Mouse (Mus musculus): ENCODE results near the gene Mylk. TPM values are rescaled to one million over a fixed set of nuclear protein-coding genes. Genes with fewer than 3 reads are reported as not detected.

Gene Mylk
- polyA plus RNA-seq, 1 experiment from 2014 or later, result 4.4 TPM

GRCm38 (mm10) chr16:34899997-34900396, 155.0 kb downstream of the Mylk start:
- Histone ChIP-seq H3K27ac (ENCODE audit: low read depth, low read length) (no peak overlapping the region), H3K27me3 (replicated peaks; ENCODE audit: control insufficient read depth, insufficient read depth, low read length) (no peaks in the 10 kb centered on the region), H3K4me3 (ENCODE audit: low read depth, low read length) (no peak overlapping the region), H3K4me1 (replicated peaks; ENCODE audit: control insufficient read depth, insufficient read depth, low read length) (no peaks in the 10 kb centered on the region; the same call in 1 of the 2 replicates), H3K9ac (ENCODE audit: low read depth, low read length) (no peak overlapping the region), H3K4me2 (no peak overlapping the region), H3K9me3 (ENCODE audit: control insufficient read depth, low read length) (no peaks in the 10 kb centered on the region), H3K36me3 (ENCODE audit: control insufficient read depth, insufficient read depth, low read length) (no peaks in the 10 kb centered on the region)
- ATAC-seq (replicated peaks; ENCODE audit: low FRiP score), result no peak
- WGBS, result 47% methylated on average over 5 of the region's 5 CpGs
- DNase-seq (ENCODE audit: low spot score), result no peak

- Histone ChIP-seq H3K27me3 (replicated peaks; ENCODE audit: control insufficient read depth, insufficient read depth, low read length) (no peaks in the 10 kb centered on the region), H3K9me3 (ENCODE audit: control insufficient read depth, low read length) (no peaks in the 10 kb centered on the region), H3K9ac (ENCODE audit: low read depth, low read length) (0 out of 2 replicates have a peak overlapping the region, but pooled peaks have one; percentile 9), H3K27ac (ENCODE audit: low read depth, low read length) (no peak overlapping the region), H3K4me3 (ENCODE audit: low read depth, low read length) (no peak overlapping the region), H3K4me1 (replicated peaks; ENCODE audit: control insufficient read depth, insufficient read depth, low read length) (no peaks in the 10 kb centered on the region; the same call in 1 of the 2 replicates), H3K36me3 (ENCODE audit: control insufficient read depth, insufficient read depth, low read length) (no peaks in the 10 kb centered on the region), H3K4me2 (no peak overlapping the region)
- ATAC-seq (replicated peaks; ENCODE audit: low FRiP score), result no peak
- no peak for DNase-seq (ENCODE audit: low spot score)
- WGBS, result 71% methylated on average over 5 of the region's 5 CpGs
These were observed 155.5 kb downstream of the Mylk start for GRCm38 (mm10) chr16:34900471-34900870.

DNA sequence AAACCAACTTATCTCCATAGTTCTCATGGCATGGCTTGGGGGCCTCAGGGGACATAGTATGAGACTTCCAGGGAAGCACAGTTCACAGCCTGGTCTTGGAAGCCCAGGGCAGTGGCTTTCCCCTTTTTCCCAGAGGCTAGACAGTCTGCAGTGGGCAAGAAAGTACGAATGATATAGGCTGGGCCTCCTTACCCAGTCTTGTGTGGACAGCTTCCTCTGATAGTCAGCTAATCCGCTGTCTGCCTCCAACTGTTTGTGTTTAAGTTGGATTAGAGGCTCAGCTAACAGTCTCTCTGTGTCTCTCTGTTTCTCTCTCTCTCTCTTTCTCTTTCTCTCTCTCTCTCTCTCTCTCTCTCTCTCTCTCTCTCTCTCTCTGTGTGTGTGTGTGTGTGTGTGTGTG, 156.0 kb downstream of the Mylk start:
- Histone ChIP-seq H3K4me3 (ENCODE audit: low read depth, low read length) (no peak overlapping the region), H3K9me3 (ENCODE audit: control insufficient read depth, low read length) (no peaks in the 10 kb centered on the region), H3K9ac (ENCODE audit: low read depth, low read length) (0 out of 2 replicates have a peak overlapping the region, but pooled peaks have one; percentile 9), H3K36me3 (ENCODE audit: control insufficient read depth, insufficient read depth, low read length) (no peaks in the 10 kb centered on the region), H3K27me3 (replicated peaks; ENCODE audit: control insufficient read depth, insufficient read depth, low read length) (no peaks in the 10 kb centered on the region), H3K4me2 (no peak overlapping the region), H3K4me1 (replicated peaks; ENCODE audit: control insufficient read depth, insufficient read depth, low read length) (no peaks in the 10 kb centered on the region; the same call in 1 of the 2 replicates), H3K27ac (ENCODE audit: low read depth, low read length) (no peak overlapping the region)
- ATAC-seq (replicated peaks; ENCODE audit: low FRiP score), result no peak
- WGBS, result 46% methylated on average over 2 of the region's 2 CpGs
- no peak for DNase-seq (ENCODE audit: low spot score)

DNA sequence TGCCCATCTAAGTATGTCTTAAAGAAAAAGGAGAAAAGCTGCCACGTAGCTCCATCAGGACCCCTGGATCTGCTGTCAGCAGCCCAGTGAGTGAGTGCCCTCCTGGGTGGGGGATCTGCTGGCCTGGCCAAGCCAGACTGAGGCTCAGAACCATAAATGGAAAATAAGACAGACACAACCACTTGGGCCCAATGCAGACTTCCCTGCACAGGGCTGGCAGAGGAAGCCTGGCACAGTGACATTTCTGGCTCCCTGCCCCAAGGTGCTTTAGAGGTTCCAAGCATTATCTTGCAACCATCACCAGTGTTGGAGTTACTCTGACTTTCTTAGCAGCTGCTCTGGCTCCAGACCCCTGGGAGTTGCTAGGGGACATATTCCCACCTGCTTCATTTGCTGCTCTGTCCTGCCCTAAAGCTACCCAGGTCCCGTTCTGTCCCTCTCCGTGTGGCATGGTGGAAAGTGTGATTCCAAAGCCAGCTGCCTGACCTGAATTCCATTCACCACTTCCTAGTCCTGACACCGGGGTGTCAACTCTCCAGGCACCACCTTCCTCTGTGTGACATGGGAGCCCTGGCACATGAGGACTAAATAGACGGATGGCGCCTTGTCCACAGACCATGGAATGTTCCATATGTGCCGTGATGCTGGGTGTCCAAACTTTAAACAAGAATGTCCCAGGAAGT, 156.7 kb downstream of the Mylk start:
- no peak overlapping the region for H3K9ac ChIP-seq (ENCODE audit: low read depth, low read length)
- no peak overlapping the region for H3K4me3 ChIP-seq (ENCODE audit: low read depth, low read length)
- 77% methylated on average over 7 of the region's 7 CpGs for WGBS
- H3K9me3 ChIP-seq (ENCODE audit: control insufficient read depth, low read length), result no peaks in the 10 kb centered on the region
- H3K27me3 ChIP-seq (replicated peaks; ENCODE audit: control insufficient read depth, insufficient read depth, low read length), result no peaks in the 10 kb centered on the region
- H3K4me1 ChIP-seq (replicated peaks; ENCODE audit: control insufficient read depth, insufficient read depth, low read length), result no peaks in the 10 kb centered on the region; the same call in 1 of the 2 replicates
- DNase-seq (ENCODE audit: low spot score), result no peak
- no peak overlapping the region for H3K4me2 ChIP-seq
- H3K36me3 ChIP-seq (ENCODE audit: control insufficient read depth, insufficient read depth, low read length), result no peaks in the 10 kb centered on the region
- no peak overlapping the region for H3K27ac ChIP-seq (ENCODE audit: low read depth, low read length)
- no peak for ATAC-seq (replicated peaks; ENCODE audit: low FRiP score)

DNA sequence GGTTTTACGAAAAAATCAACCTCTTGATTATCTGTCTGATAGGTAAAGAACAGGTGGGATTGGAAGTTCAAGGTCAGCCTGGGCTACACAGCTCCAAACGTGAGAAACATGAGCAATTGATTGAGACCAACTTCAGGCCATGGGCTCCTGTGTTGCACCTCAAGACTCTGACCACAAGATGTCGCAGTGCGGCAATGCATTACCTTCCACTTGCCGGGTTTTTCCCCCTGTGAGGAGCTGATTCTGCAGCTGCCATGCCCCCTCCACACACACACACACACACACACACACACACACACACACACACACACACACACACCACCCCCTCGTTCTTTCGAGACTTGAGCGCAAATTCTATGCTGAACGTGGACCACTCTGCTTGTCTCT, 157.3 kb downstream of the Mylk start:
- no peak for DNase-seq (ENCODE audit: low spot score)
- ATAC-seq (replicated peaks; ENCODE audit: low FRiP score), result no peak
- H3K27me3 ChIP-seq (replicated peaks; ENCODE audit: control insufficient read depth, insufficient read depth, low read length), result no peaks in the 10 kb centered on the region
- H3K4me2 ChIP-seq, result no peak overlapping the region
- 18% methylated on average over 9 of the region's 9 CpGs for WGBS
- no peak overlapping the region for H3K4me3 ChIP-seq (ENCODE audit: low read depth, low read length)
- no peaks in the 10 kb centered on the region; the same call in 1 of the 2 replicates for H3K4me1 ChIP-seq (replicated peaks; ENCODE audit: control insufficient read depth, insufficient read depth, low read length)
- no peak overlapping the region for H3K27ac ChIP-seq (ENCODE audit: low read depth, low read length)
- H3K9me3 ChIP-seq (ENCODE audit: control insufficient read depth, low read length), result no peaks in the 10 kb centered on the region
- no peak overlapping the region for H3K9ac ChIP-seq (ENCODE audit: low read depth, low read length)
- H3K36me3 ChIP-seq (ENCODE audit: control insufficient read depth, insufficient read depth, low read length), result no peaks in the 10 kb centered on the region

- ATAC-seq (replicated peaks; ENCODE audit: low FRiP score) (no peak), DNase-seq (ENCODE audit: low spot score) (no peak)
- 80% methylated on average over 8 of the region's 8 CpGs for WGBS
- H3K4me2 ChIP-seq, result no peak overlapping the region
- H3K27ac ChIP-seq (ENCODE audit: low read depth, low read length), result no peak overlapping the region
- no peaks in the 10 kb centered on the region for H3K36me3 ChIP-seq (ENCODE audit: control insufficient read depth, insufficient read depth, low read length)
- H3K27me3 ChIP-seq (replicated peaks; ENCODE audit: control insufficient read depth, insufficient read depth, low read length), result no peaks in the 10 kb centered on the region
- H3K9me3 ChIP-seq (ENCODE audit: control insufficient read depth, low read length), result no peaks in the 10 kb centered on the region
- H3K4me3 ChIP-seq (ENCODE audit: low read depth, low read length), result no peak overlapping the region
- H3K9ac ChIP-seq (ENCODE audit: low read depth, low read length), result no peak overlapping the region
- H3K4me1 ChIP-seq (replicated peaks; ENCODE audit: control insufficient read depth, insufficient read depth, low read length), result no peaks in the 10 kb centered on the region; the same call in 1 of the 2 replicates
These were observed 157.8 kb downstream of the Mylk start for GRCm38 (mm10) chr16:34902761-34903160.

DNA sequence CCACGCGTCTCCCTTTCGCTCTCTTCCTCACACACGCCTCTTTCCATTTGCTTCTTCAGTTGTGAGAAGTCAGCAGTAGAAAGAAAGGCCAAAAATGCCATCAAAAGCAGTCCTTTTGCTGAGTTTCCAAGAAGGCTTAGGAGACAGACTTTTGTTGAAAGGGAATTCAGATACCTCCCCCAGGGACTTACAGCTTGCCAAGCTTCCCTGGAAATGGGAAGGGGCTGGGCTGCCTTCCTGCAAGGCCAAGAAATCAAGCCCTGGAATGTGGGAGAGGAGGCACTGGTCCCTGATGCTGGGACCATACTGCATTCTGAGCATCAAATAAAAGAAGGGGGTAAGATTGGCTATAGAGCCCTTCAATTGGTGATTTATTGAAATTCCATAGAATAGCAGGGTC, 159.9 kb downstream of the Mylk start:
- no peaks in the 10 kb centered on the region for H3K36me3 ChIP-seq (ENCODE audit: control insufficient read depth, insufficient read depth, low read length)
- H3K4me3 ChIP-seq (ENCODE audit: low read depth, low read length), result no peak overlapping the region
- no peaks in the 10 kb centered on the region for H3K9me3 ChIP-seq (ENCODE audit: control insufficient read depth, low read length)
- no peak overlapping the region for H3K9ac ChIP-seq (ENCODE audit: low read depth, low read length)
- DNase-seq (ENCODE audit: low spot score), result no peak
- no peak overlapping the region for H3K27ac ChIP-seq (ENCODE audit: low read depth, low read length)
- no peaks in the 10 kb centered on the region for H3K27me3 ChIP-seq (replicated peaks; ENCODE audit: control insufficient read depth, insufficient read depth, low read length)
- H3K4me1 ChIP-seq (replicated peaks; ENCODE audit: control insufficient read depth, insufficient read depth, low read length), result no peaks in the 10 kb centered on the region; the same call in 1 of the 2 replicates
- WGBS, result 92% methylated on average over 4 of the region's 4 CpGs
- no peak overlapping the region for H3K4me2 ChIP-seq
- no peak for ATAC-seq (replicated peaks; ENCODE audit: low FRiP score)

DNA sequence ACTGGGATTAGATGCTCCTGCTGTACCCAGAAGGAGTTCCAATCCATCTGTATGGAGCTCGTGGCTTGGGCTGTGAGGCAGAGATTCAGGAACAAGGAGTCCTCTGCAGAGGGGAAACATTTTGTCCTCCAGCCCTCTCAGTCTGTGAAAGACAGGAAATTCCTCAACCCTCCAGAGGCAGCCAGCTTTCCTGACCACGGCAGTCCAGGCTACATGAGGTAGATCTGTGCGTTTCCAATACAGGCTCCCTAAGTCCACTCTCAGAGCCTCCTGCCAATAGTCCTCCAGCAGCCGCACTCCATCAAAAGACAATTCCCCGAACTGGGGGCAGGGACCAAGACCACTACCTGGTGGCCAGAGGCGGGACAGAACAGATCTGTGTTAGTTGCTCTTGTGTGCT, 164.4 kb downstream of the Mylk start:
- no peaks in the 10 kb centered on the region for H3K9me3 ChIP-seq (ENCODE audit: control insufficient read depth, low read length)
- no peaks in the 10 kb centered on the region for H3K4me1 ChIP-seq (replicated peaks; ENCODE audit: control insufficient read depth, insufficient read depth, low read length)
- H3K27ac ChIP-seq (ENCODE audit: low read depth, low read length), result no peak overlapping the region
- H3K4me3 ChIP-seq (ENCODE audit: low read depth, low read length), result no peak overlapping the region
- H3K36me3 ChIP-seq (ENCODE audit: control insufficient read depth, insufficient read depth, low read length), result no peaks in the 10 kb centered on the region
- no peak for DNase-seq (ENCODE audit: low spot score)
- WGBS, result 46% methylated on average over 6 of the region's 6 CpGs
- ATAC-seq (replicated peaks; ENCODE audit: low FRiP score), result no peak
- no peak overlapping the region for H3K9ac ChIP-seq (ENCODE audit: low read depth, low read length)
- no peaks in the 10 kb centered on the region for H3K27me3 ChIP-seq (replicated peaks; ENCODE audit: control insufficient read depth, insufficient read depth, low read length)
- H3K4me2 ChIP-seq, result no peak overlapping the region

- H3K27ac ChIP-seq (ENCODE audit: low read depth, low read length), result no peak overlapping the region
- no peaks in the 10 kb centered on the region for H3K36me3 ChIP-seq (ENCODE audit: control insufficient read depth, insufficient read depth, low read length)
- H3K4me1 ChIP-seq (replicated peaks; ENCODE audit: control insufficient read depth, insufficient read depth, low read length), result peaks cover 8% of the 10 kb centered on the region
- DNase-seq (ENCODE audit: low spot score) (no peak), ATAC-seq (replicated peaks; ENCODE audit: low FRiP score) (no peak)
- no peaks in the 10 kb centered on the region for H3K27me3 ChIP-seq (replicated peaks; ENCODE audit: control insufficient read depth, insufficient read depth, low read length)
- no peak overlapping the region for H3K4me3 ChIP-seq (ENCODE audit: low read depth, low read length)
- H3K4me2 ChIP-seq, result no peak overlapping the region
- WGBS, result 81% methylated on average over 4 of the region's 4 CpGs
- no peak overlapping the region for H3K9ac ChIP-seq (ENCODE audit: low read depth, low read length)
- no peaks in the 10 kb centered on the region for H3K9me3 ChIP-seq (ENCODE audit: control insufficient read depth, low read length)
These were observed 172.4 kb downstream of the Mylk start for GRCm38 (mm10) chr16:34917373-34917900.
